Mouse (Mus musculus): ENCODE measurements around the gene Zfp1. TPM values are rescaled to one million over a fixed set of nuclear protein-coding genes. Genes with fewer than 3 reads are reported as not detected.

Gene Zfp1
- 4.7 TPM for polyA plus RNA-seq (2012; fragmentation: generic; extraction: Trizol)
- long read RNA-seq, experiment 1, transcript Zfp1-201 (4 exons, 1,811 nt): major isoform, 8 of 11 reads
- long read RNA-seq, experiment 1, partial matches to known transcripts: 0 of 11 reads
- long read RNA-seq, experiment 1, other reads (novel, unspliced or antisense): 3 of 11 reads
- long read RNA-seq, experiment 2, transcript Zfp1-201 (4 exons, 1,811 nt): major isoform, 32 of 49 reads
- long read RNA-seq, experiment 2, transcript Zfp1-202 (4 exons, 1,409 nt): minor isoform, 6 of 49 reads
- long read RNA-seq, experiment 2, partial matches to known transcripts: 2 of 49 reads
- long read RNA-seq, experiment 2, other reads (novel, unspliced or antisense): 4 of 49 reads

DNA sequence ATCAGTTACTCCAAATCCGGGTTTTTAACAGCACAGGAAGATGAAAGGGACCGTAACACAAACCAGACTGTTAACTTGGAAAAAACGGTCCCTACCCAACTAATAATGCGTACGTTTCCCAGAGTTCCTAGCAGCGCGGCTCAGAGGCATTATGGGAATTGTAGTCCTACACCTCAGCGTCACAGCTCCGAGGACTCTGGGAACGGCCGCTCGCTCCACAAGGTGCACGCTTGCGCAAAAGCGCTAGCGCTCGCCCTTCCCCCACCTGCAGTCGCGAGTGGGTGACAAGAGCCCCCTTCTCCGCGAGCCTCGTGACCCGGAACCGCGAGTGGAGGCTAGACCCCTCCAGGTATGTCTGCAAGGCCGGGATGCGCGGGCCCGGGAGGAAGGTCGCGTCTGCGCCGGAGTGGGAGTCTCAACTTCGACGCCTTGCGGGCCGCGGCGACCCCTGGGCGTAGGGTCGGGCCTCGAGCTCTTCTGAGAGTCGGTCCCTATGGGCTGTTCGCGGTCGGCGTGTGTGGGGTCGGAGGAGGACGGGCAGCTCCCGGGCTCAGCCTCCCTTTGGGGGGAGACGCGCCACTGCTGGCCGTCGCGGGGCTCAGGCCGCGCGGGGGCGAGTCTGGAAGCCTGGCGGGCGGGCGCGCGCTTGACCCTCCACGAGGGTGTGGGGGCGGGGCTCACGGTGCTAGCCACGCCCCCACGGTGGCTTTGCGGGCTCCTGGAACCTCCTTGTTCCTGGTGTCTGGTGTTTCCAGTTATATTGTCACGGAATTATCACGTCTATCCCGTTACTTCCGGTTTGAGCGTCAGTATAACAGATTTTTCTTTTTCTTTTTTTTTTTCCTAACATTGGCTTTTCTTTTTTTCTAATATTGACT is at the start of gene Zfp1:
Gene Zfp1 (plus strand): TSS at position 138 of the 878 bp plus-strand sequence.
- H3K79me3 ChIP-seq (ENCODE audit: low read depth): peaks cover 28% of the 10 kb centered on the region
- TF ChIP-seq MYOD1 (IDR thresholded peaks at IDR 0.05; ENCODE audit: control insufficient read depth, insufficient read length, low read depth): no peak
- peak; percentile 79 for TF ChIP-seq MAX (IDR thresholded peaks at IDR 0.05)
- no peak for TF ChIP-seq USF1 (IDR thresholded peaks at IDR 0.05; ENCODE audit: low read depth)
- peak within 1 kb of the TSS; percentile 64 for H3K4me3 ChIP-seq (ENCODE audit: insufficient read depth, poor library complexity, severe bottlenecking)
- peak within 1 kb of the TSS; percentile 84 for H3ac ChIP-seq (ENCODE audit: control insufficient read depth, insufficient read length, low read depth)
- H3K79me2 ChIP-seq (ENCODE audit: control insufficient read depth, insufficient read depth): peaks cover 37% of the 10 kb centered on the region
- H3K27me3 ChIP-seq (ENCODE audit: control insufficient read depth, insufficient read depth, insufficient read length): no peaks in the 10 kb centered on the region
- peaks cover 3% of the 10 kb centered on the region for H3K36me3 ChIP-seq (ENCODE audit: control insufficient read depth, insufficient read depth)

GRCm38 (mm10) chr8:111594044-111594840 is 49.0 kb upstream of the Zfp1 start:
- no peak overlapping the region for H3K4me3 ChIP-seq (ENCODE audit: insufficient read depth, poor library complexity, severe bottlenecking)
- peaks cover 95% of the 10 kb centered on the region for H3K79me2 ChIP-seq (ENCODE audit: control insufficient read depth, insufficient read depth)
- no peaks in the 10 kb centered on the region for H3K36me3 ChIP-seq (ENCODE audit: control insufficient read depth, insufficient read depth)
- no peaks in the 10 kb centered on the region for H3K27me3 ChIP-seq (ENCODE audit: control insufficient read depth, insufficient read depth, insufficient read length)
- peaks cover 63% of the 10 kb centered on the region for H3K79me3 ChIP-seq (ENCODE audit: low read depth)
- TF ChIP-seq CEBPB (IDR thresholded peaks at IDR 0.05; ENCODE audit: low read depth): no peak
- TF ChIP-seq MAX (IDR thresholded peaks at IDR 0.05): no peak
- no peak for TF ChIP-seq FOSL1 (IDR thresholded peaks at IDR 0.05; ENCODE audit: insufficient read depth, low read length, poor library complexity, severe bottlenecking)
- no peak for TF ChIP-seq CTCF (IDR thresholded peaks at IDR 0.05; ENCODE audit: control insufficient read depth, insufficient read depth, insufficient read length)
- TF ChIP-seq MYOG (IDR thresholded peaks at IDR 0.05; ENCODE audit: control insufficient read depth, extremely low read depth, insufficient read length): no peak
- TF ChIP-seq MYOD1 (IDR thresholded peaks at IDR 0.05; ENCODE audit: control insufficient read depth, insufficient read length, low read depth): no peak
- no peak for TF ChIP-seq USF1 (IDR thresholded peaks at IDR 0.05; ENCODE audit: low read depth)
- H3ac ChIP-seq (ENCODE audit: control insufficient read depth, insufficient read length, low read depth): no peak overlapping the region

DNA sequence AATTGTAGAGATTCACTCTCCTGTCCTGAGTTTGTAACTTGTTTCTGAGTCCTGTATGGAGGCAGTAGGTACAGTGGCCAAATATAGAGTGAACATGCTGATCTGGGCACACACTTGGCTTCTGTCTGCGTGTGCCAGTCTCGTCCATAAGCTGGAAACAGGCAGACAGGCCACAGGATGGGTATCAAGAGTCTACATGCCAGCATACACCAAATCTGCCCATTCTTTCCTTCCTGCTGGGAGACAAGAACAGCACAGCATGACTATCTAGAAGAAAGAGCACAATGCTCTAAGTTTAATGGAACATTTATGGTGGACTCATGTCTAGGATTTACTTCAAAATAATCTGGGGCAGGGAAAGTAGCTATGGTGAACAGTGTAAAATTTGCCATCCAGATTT is 48.2 kb upstream of the Zfp1 start:
- Histone ChIP-seq H3K4me3 (ENCODE audit: insufficient read depth, poor library complexity, severe bottlenecking) (no peak overlapping the region), H3K79me2 (ENCODE audit: control insufficient read depth, insufficient read depth) (peaks cover 96% of the 10 kb centered on the region), H3ac (ENCODE audit: control insufficient read depth, insufficient read length, low read depth) (no peak overlapping the region), H3K79me3 (ENCODE audit: low read depth) (peaks cover 65% of the 10 kb centered on the region), H3K36me3 (ENCODE audit: control insufficient read depth, insufficient read depth) (no peaks in the 10 kb centered on the region), H3K27me3 (ENCODE audit: control insufficient read depth, insufficient read depth, insufficient read length) (no peaks in the 10 kb centered on the region)
- TF ChIP-seq MAX (IDR thresholded peaks at IDR 0.05): no peak
- TF ChIP-seq CTCF (IDR thresholded peaks at IDR 0.05; ENCODE audit: control insufficient read depth, insufficient read depth, insufficient read length): no peak
- TF ChIP-seq MYOG (IDR thresholded peaks at IDR 0.05; ENCODE audit: control insufficient read depth, extremely low read depth, insufficient read length): no peak
- no peak for TF ChIP-seq MYOD1 (IDR thresholded peaks at IDR 0.05; ENCODE audit: control insufficient read depth, insufficient read length, low read depth)
- TF ChIP-seq FOSL1 (IDR thresholded peaks at IDR 0.05; ENCODE audit: insufficient read depth, low read length, poor library complexity, severe bottlenecking): no peak
- TF ChIP-seq CEBPB (IDR thresholded peaks at IDR 0.05; ENCODE audit: low read depth): no peak
- TF ChIP-seq USF1 (IDR thresholded peaks at IDR 0.05; ENCODE audit: low read depth): no peak

DNA sequence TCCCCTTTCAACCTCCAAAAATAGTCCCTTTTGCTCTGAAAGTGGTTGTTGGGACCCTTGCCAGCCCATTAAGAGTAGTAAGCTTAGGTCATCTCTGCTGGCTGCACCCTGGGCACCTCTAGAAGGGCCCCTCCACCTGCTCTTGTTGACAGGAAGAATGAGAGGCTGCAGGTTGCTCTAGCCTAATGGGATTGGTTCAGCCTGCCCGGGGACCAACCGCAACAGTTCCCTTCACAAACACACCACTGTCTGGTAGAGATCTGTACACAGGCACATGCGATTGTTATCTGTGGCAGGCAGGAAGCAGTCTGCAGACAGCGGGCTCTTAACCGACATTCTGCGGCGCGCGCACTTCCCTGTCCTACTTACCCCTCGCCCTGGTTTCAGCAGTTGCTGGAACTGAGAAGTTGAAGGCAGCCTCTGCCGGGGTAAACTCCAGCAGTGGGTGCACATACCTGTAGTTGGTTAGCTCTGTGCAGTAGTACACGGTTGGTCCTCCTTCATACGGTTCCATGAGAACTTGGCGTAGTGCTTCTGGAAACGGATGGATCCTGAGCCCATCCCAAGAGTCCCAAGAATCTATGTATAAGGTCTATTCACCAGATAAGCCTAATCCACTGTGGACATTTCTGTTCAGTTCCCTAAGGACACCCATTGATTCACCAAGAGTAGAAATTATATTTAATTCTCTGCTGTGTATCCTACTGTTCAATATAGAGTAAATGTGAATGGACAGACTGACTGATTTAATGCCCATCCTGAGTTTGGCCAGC is 47.3 kb upstream of the Zfp1 start:
- H3ac ChIP-seq (ENCODE audit: control insufficient read depth, insufficient read length, low read depth): no peak overlapping the region
- TF ChIP-seq CEBPB (IDR thresholded peaks at IDR 0.05; ENCODE audit: low read depth): no peak
- no peak for TF ChIP-seq CTCF (IDR thresholded peaks at IDR 0.05; ENCODE audit: control insufficient read depth, insufficient read depth, insufficient read length)
- H3K79me3 ChIP-seq (ENCODE audit: low read depth): peaks cover 66% of the 10 kb centered on the region
- peaks cover 99% of the 10 kb centered on the region for H3K79me2 ChIP-seq (ENCODE audit: control insufficient read depth, insufficient read depth)
- H3K36me3 ChIP-seq (ENCODE audit: control insufficient read depth, insufficient read depth): no peaks in the 10 kb centered on the region
- H3K4me3 ChIP-seq (ENCODE audit: insufficient read depth, poor library complexity, severe bottlenecking): no peak overlapping the region
- H3K27me3 ChIP-seq (ENCODE audit: control insufficient read depth, insufficient read depth, insufficient read length): no peaks in the 10 kb centered on the region

- Histone ChIP-seq H3K4me3 (ENCODE audit: insufficient read depth, poor library complexity, severe bottlenecking) (no peak overlapping the region), H3K27me3 (ENCODE audit: control insufficient read depth, insufficient read depth, insufficient read length) (no peaks in the 10 kb centered on the region), H3K36me3 (ENCODE audit: control insufficient read depth, insufficient read depth) (no peaks in the 10 kb centered on the region), H3ac (ENCODE audit: control insufficient read depth, insufficient read length, low read depth) (no peak overlapping the region), H3K79me2 (ENCODE audit: control insufficient read depth, insufficient read depth) (peaks cover 99% of the 10 kb centered on the region), H3K79me3 (ENCODE audit: low read depth) (peaks cover 60% of the 10 kb centered on the region)
- no peak for TF ChIP-seq MYOG (IDR thresholded peaks at IDR 0.05; ENCODE audit: control insufficient read depth, extremely low read depth, insufficient read length)
- no peak for TF ChIP-seq MYOD1 (IDR thresholded peaks at IDR 0.05; ENCODE audit: control insufficient read depth, insufficient read length, low read depth)
- no peak for TF ChIP-seq USF1 (IDR thresholded peaks at IDR 0.05; ENCODE audit: low read depth)
- no peak for TF ChIP-seq FOSL1 (IDR thresholded peaks at IDR 0.05; ENCODE audit: insufficient read depth, low read length, poor library complexity, severe bottlenecking)
- TF ChIP-seq CTCF (IDR thresholded peaks at IDR 0.05; ENCODE audit: control insufficient read depth, insufficient read depth, insufficient read length): no peak
- TF ChIP-seq CEBPB (IDR thresholded peaks at IDR 0.05; ENCODE audit: low read depth): no peak
- no peak for TF ChIP-seq MAX (IDR thresholded peaks at IDR 0.05)
Measured at GRCm38 (mm10) chr8:111596485-111596821, 46.7 kb upstream of the Zfp1 start.

Measured in C2C12 (cell line).